Mouse (Mus musculus) cerebellum, adult (tissue): Measurements from ENCODE around the gene Glra4.

Experiments
- ATAC-seq: cut with Nextera tagmentation; 2 replicates; pipeline ENCODE4 v1.9.2; 2017; ENCODE audit warnings: mild to moderate bottlenecking, moderate library complexity, mixed read lengths; ENCODE audit not compliant: insufficient number of reproducible peaks, low FRiP score, low TSS enrichment

The Glra4 gene

DNA sequence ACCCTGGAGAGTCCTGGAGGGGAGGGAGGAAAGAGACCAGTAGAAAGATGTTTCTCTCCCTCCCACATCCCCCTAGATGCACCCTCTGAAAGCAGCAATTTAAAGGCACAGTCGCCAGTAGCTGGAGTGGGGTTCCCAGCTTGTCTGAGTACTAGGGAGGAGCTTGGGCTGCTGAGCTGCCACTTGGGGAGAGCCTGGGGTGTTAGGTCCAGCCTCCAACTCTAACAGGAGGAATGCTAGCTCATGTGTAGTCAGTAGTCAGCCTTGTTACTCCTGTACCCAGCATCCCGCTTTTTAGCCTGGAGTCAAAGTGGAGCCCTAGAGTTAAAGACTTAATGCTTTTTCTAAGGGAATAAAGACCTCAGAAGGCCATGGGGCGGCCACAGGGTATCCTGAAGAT is at the start of gene Glra4:
Gene Glra4, minus strand, starts transcription at position 101 of the 400 bp plus-strand sequence.
- no peak for ATAC-seq

DNA sequence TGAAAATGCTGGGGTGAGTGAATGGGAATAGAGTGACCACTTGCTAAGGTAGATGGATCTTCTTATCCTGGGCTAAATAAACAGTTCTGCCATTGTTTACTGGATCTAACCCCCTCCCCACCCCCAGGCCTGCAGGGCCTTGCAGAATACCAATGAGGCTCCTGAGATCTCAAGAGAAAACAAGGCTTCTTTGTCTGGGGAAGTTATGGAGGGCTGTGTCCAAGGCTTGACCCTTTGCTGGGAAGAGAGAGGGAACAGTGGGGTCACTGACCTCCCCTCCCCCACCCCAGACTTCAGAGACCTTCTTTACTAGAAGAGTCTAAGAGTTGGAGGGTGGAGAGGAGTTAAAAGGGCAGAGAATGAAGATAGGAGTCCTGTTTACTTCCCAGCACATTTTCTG is 48.7 kb upstream of the Glra4 start:
- ATAC-seq, result no peak

DNA sequence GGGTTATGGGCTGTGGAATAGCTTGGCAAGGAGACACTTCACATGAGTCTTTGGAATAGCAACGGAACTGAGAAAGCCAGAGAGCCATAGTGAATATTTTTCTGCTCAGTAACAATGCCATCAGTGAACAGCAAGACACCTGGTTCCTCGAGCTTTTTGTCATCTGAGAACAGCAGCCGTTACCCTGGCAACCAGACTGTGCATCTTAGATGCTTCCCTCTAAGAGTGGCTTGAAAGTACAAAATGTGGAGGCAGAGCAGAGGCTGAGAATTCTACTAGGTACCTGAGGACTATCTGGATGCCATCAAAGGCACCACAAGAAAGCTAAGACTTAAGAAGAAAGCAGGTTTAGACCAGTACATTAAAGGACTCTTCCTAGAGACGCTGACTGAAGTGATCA is 45.1 kb upstream of the Glra4 start:
- ATAC-seq, result no peak

DNA sequence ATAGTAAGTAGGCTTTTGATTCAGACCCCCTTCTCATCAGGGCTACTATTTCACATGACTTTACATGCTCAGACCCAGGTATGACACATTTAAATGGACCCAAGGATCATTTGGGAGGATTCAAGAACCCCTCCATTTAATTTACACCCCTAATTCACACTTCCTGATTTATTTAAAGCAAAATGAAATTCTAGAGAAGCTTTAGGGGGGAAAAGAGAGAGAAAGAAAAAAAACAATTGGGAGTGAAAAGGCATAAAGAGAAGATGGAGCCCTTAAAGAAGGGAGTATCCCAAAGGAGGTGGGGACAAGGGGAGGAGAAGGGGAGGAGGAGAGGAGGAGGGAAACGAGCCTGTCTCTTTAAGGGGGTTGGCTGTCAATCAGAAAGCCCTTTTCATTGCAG is 42.4 kb upstream of the Glra4 start, which contains the start of gene Plp1:
Gene Plp1, plus strand, starts transcription at position 301 of the 400 bp plus-strand sequence.
- ATAC-seq, result no peak

DNA sequence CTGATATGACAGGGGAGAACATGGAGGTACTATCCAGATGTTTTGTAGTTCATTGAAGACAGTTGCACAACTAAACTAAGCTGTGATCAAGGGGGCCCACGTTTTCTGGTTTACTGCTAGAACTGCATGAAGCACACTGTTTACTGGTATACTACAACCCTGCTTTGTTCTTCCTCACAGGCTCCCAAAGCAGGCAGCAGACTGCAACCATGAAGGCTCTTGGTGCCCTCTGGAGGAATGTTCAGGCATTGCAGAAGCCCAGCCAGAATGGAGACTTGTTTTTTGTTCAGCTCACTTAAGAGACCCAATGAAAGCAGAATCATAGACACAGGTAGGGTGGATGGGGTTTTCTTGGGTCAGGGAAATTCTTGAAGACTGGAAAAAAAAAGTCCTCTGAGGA is 40.3 kb upstream of the Glra4 start:
- ATAC-seq, result peak; percentile 82

DNA sequence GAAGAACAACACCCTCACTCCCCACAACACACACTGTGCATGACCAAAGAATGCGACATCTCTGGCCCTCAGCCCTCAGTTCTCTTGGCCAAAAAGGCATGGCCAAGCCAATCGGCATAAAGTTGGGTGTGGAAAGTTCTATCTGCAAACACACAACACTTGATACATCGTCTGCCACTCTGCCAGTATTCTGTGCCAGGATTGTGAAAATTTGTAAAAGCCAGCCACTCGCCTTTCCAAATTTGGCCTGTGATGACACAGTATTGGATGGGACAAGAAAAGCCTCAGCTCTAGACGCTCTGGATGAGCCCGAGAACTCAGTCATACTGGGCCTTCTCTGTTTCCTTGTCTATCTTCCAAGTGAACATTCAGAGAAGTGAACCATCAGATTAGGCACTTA is 39.8 kb upstream of the Glra4 start:
- no peak for ATAC-seq

DNA sequence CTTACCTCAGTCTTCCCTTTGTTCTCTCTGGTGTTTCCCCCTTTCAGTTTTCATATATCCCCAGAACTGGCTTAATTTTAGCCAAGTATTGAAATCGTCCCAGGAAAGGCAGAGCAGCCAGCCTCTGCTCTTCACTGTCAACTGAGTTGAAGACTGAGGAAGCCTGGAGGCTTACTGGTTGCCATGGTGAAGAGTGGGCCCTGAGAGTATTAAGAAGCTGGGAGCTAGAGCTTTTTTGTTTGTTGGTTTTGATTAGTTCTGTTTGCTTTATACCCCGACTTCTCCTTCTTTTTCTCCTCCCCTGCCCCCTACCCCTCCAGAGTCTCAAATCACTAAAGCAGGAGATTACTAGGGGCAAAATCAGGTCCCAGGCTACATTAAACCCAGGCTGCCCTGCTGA is 17.3 kb upstream of the Glra4 start:
- ATAC-seq, result no peak

DNA sequence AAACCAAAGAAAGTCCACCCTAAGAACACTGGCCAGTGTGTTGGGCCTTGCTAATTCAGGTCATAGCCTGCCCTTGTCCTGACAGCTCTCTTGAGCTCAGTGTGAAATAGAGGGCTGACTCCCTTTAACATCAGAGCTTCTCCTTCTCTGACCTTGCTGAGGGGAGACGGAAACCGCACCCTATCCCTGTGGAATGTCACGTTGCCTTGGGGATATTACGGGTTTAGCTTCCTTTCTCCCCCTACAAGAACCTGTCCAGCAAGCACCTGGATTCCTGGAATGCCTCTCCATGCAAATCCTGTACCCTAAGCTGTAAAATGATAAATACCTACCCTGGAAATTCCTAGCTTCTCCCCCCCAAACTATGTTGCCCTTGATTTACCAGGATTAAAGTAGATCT is 9.5 kb upstream of the Glra4 start:
- no peak for ATAC-seq

DNA sequence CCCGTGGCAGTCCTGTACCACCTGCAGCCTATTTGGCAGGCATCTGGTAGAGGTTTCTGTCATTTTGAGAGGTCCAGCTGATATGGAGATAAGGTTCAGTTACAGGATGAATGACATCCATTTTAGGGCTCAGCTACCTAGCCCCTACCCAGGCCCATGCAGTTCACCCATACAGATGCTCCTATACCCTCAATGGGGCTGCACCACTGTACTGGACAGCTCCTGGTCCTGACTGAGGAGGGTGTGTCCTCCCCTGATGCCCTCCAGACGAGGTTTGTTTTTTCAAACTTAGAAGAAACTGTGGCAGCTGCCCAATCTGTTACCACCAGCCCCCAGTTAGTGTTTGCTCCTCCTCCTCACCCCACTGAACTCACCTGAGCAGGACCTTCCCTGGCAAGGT is 679 bp downstream of the Glra4 start:
- no peak for ATAC-seq

DNA sequence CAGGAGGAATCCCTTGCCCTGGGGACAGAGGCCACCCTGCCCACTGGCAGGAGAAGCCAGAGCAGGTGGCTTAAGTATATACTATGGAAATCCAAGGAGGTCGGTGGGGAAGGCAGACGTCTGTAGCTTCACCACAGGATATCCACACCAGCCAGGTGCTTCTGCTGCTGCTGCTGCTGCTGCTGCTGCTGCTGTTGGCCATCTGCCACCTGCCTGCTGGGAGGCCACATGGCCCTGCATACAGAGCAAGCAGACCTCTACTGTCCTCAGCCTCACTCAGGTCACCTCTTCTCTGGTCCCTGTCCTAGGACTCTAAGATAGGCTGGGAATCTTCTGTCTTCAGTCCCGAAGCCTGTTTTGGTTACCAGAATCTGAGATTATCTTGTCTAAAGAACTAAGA is 1.9 kb downstream of the Glra4 start:
- no peak for ATAC-seq

DNA sequence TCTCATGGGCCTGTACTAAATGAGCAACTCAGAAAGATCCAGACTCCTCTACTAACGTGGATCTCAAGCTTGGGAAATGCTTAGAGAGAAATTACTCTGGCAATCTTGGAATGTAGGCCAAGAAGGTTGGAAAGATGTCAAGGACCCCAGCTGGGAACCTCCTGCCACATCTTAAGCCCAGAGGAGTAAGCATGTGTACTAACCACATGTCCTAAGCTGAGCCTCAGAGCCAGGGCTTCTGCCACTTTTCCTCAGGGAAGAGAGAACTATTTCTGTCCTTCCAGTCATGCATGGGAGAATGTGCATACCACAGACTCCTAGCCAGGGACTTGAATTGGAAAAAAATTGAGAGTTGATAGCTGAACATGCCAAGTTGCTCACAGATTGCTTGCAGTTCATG is 6.9 kb downstream of the Glra4 start:
- no peak for ATAC-seq

DNA sequence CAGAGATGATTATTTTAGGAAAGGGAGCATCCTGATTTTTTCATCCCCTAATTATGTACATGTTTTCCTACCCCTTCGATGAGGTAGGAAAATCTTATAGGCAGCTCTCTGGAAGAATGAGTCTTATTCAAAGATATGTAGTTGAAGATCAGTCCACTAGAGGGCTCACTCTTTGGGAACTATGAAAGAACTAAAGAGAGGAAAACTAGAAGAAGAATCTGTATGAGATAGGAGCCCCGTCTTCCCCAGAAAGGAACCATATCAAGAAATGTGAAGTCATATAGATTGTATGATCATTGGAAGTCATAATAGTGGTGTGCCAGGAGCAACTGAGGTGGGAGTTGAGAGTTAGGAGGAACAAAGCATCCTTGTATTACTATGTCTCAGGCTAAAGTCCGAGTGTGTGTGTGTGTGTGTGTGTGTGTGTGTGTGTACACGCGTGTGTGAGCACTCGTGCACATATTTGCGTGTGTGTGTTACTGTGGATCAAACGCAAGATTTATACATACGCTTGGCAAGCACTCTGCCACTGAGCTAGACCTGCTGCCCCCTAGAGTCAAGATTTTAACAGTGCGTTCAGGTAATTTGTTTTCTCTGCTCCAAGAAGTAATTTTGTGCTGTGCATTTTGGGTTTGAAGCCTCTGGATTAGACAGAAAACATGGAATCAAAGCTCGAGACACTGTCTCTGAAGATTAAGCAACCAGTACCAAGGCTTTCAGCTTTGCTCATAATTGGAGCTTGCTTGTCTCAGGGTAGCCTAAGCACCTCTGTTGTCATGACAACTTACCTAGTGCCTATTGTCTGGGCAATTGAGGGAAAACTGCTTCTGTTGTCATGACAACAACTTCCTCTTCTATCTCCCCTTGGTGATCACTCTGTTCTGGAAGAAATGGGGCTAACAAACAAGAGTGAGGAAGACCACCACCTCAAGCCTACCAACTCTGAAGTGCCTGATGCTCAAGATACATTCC is 18.6 kb downstream of the Glra4 start:
- ATAC-seq, result peak; percentile 26; the same call in 1 of the 2 replicates

DNA sequence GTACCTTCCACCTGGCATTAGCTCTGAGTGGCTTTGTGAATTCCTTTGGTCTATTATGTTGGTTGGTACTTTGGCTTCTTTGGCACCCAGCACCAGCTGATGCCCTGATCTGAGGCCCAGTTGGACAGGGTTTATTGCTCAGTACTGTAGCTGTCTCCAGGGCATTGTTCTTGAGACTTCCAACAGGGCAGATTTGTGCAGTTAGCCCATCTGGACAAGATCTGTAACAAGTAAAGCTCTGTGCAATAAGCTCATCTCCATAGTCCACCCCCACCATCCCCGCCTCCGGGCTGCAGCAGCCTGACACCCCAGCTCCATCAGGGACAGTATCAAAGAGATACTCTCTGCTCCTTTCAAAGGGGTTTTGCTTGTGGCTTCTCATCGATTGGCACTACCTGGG is 24.5 kb downstream of the Glra4 start:
- no peak for ATAC-seq

DNA sequence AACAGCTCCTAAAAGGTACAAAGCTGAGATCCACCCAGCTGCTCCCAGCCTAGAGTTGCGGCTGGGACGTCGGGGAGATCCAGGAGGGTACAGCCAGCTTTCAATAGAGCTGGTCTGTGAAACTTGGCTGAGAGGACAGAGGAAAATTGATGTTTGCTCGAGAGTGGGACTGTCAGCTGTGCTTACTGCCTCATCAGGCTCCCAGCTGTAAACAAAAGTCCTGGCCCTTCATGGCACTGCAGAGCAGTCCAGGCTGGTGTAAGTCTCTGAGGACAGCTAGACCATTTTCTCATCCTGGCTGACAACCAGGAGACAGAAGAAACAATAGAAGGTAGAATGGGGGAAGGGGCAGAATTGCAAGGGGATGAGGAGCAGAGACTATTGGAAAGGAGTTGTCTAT is 30.6 kb downstream of the Glra4 start:
- no peak for ATAC-seq

DNA sequence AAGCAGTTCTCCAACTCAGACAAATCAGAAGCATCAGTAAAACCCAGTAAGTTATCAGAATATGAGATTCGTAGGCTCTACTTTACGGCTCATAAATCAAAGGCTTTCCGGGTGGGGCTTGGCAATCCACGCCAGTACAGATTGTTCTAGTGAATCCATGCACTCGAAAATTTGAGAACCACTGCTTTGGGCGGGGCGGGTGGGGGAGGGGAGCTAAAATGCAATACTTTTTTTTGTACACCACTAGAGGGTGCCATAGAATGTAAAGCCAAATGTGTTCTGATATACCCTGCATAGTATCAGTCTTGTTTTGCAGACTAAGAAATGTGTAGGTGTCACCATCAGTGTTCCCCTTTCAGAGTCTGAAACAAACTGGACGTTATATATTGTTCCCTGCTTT is 35.3 kb downstream of the Glra4 start:
- no peak for ATAC-seq

DNA sequence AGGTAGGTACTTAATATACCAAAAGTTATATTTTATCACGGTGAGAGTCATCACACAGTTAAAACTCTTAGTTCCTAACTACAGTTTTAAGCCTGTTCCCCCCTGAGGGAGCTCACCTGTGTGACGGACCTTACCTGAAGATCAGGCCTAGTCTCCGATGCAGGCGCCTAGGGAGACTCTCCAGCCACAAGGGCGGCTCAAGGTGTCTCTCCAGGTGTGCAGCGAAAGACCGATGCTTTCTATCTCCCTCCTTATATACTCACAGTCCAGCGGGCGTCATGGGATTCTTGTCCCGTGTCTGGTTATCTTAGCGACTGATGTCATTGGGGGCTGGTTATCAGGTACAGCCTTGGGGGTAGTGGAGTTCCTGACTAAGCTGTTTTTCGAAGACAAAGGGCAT is 36.5 kb downstream of the Glra4 start, which contains the start of gene Morf4l2:
Gene Morf4l2, minus strand, starts transcription at position 232 of the 400 bp plus-strand sequence.
- ATAC-seq, result no peak

DNA sequence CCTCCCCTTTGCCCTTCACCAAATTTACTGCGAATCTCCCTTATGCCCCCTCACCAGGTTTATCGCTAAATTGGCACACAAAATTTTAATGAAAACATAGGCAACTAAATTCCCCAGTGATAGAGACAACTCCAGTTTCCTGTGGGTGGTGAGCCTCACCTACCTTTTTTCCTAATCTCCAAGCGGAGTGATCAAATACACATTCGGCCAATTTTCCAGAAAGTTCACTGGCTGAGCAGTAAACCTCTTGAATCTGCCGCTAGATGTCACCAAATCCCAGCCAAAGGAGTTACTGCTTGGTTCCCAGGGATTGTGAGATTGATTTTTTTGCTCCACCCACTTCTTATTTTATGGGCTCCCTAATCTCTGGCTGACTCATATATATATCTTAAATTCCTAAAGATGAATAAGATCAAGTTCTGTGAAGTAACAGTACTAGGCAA is 37.3 kb downstream of the Glra4 start:
- no peak for ATAC-seq

DNA sequence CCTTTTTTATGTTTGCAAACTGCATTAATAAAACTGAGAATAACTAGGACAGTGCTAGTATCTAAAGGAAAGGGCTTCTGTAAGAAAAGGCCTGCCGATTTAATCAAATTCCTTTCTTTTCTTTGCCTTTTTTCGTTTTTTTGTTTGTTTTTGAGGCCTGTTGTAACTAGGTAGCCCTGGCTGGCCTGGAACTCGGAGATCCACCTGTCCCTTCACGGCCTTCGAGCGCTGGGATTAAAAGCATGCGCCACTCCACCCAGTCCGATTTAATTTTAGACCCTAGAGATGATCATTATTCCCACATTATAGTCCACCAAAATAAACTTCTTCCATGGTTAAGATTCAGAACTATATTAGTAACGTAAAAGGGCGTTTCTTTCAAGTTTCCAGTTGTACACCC is 37.7 kb downstream of the Glra4 start:
- no peak for ATAC-seq

DNA sequence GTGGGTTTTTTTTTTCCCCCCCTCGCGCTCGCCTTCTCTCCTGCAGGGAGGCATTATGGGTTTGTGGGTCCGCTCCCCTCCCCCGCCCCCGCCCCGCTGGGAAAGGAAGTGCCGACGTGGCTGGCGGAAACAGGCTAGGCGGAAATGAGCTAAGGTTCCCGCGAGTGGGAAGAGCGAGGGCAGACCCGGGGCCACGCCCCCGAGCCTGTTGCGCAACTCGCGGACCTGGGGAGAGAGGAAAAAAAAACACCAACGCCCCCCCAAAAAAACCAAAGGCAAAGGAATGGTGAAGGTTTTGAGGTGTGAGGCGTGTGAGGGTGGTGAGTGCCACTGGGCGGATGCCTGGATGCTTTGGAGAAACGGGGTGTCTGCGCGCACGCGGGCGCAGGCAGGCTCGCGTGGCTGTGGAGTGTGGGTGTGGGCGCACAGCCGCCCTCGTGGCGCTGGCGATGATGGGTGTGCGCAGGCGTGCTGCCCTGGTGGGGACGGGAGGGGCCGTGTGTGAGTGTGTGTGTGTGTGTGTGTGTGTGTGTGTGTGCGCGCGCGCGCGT is 38.2 kb downstream of the Glra4 start:
- ATAC-seq, result peak; percentile 87

DNA sequence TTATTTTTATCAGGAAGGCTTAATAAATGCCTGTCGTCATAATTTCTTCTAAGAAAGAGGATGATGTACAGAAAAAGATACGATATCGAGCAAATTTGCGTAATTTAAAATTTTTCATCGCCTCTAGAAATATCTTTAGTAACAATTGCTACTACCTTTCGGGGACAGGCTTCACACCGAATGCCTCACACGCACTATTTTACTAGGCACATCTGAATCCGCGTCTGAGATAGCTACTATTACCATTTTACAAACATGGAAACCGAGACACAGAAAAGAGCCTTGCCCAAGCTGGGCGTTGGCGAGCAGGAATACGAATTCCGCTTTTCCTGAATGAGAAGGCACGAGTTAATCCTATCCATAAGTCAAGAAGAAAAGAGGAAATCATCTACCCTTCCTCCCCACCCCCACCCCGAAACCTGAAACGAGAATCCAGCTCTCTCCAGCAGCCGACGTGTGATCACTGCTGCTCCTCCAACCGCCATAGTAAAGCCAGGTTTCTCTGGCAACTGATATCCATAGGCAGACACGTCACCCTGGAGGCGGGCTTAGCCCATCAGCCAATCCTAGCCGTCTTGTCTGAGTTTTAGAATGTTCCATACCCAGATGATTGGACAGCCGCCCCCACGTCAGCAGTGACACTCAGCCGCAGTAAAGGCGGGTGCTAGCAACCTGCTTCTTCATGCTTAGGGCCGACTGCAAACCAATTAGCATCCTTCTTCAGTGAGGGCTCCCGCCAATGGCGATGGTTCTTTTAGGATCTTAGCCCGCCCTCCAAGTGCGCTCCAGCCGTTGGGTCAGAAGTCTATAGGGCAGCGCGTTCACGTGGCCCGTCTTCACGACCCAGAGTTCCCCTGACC is 38.9 kb downstream of the Glra4 start:
- peak; percentile 98 for ATAC-seq
